Mouse (Mus musculus) heart, postnatal 0 days (tissue): ENCODE measurements around the gene Olfr70. TPM values are rescaled to one million over a fixed set of nuclear protein-coding genes. Genes with fewer than 3 reads are reported as not detected.

Experiments used
- ATAC-seq: fragments of 200-750 bp; cut with Nextera tagmentation; 2 replicates; pipeline ENCODE4 v1.8.0; 2017; ENCODE audit warnings: low read depth, moderate number of reproducible peaks, moderate library complexity; ENCODE audit not compliant: insufficient read depth
- DNase-seq: peaks from one replicate; pipeline ENCODE4 v3.0.0-alpha.2; 2016; ENCODE audit warnings: low spot score
- H3K27ac ChIP-seq: fragments of 300-500 bp; sonication (generic); 2 replicates; pipeline ENCODE4 v1.5.1; 2014; ENCODE audit warnings: low read depth, mild to moderate bottlenecking
- H3K27me3 ChIP-seq: fragments of 300-500 bp; sonication (generic); 2 replicates; pipeline ENCODE4 v1.6.1; 2014; ENCODE audit warnings: low read length, mixed read lengths; ENCODE audit not compliant: control insufficient read depth, insufficient read depth
- H3K36me3 ChIP-seq: fragments of 300-500 bp; sonication (generic); replicated peaks from 2 replicates; pipeline ENCODE4 v1.6.1; 2014; ENCODE audit warnings: low read length, mixed read lengths; ENCODE audit not compliant: control insufficient read depth, insufficient read depth
- H3K4me1 ChIP-seq: fragments of 300-500 bp; sonication (generic); 2 replicates; pipeline ENCODE4 v1.6.1; 2014; ENCODE audit warnings: antibody characterized with exemption; ENCODE audit not compliant: control insufficient read depth, insufficient read depth
- H3K4me2 ChIP-seq: fragments of 300-500 bp; sonication (generic); 2 replicates; pipeline ENCODE4 v1.6.1; 2014; ENCODE audit warnings: low read depth, mild to moderate bottlenecking, low read length, moderate library complexity
- H3K4me3 ChIP-seq: fragments of 300-500 bp; sonication (generic); 2 replicates; pipeline ENCODE4 v1.5.1; 2014; ENCODE audit warnings: low read depth, low read length
- H3K9ac ChIP-seq: fragments of 300-500 bp; sonication (generic); replicated peaks from 2 replicates; pipeline ENCODE4 v1.6.1; 2014; ENCODE audit warnings: low read depth, low read length, mixed read lengths
- H3K9me3 ChIP-seq: fragments of 300-500 bp; sonication (generic); replicated peaks from 2 replicates; pipeline ENCODE4 v1.6.1; 2016; ENCODE audit warnings: low read length; ENCODE audit not compliant: control insufficient read depth
- CTCF ChIP-seq: IDR thresholded peaks from 2 replicates; pipeline ENCODE4 v1.5.1; 2016; ENCODE audit warnings: antibody characterized with exemption, control low read depth, low read depth
- EP300 ChIP-seq: IDR thresholded peaks from 2 replicates; pipeline ENCODE4 v1.6.1; 2016; ENCODE audit warnings: antibody characterized with exemption, low read depth
- WGBS: fragments of 180-500 bp; shearing (Covaris S2); extraction: QIAGEN DNeasy Blood & Tissue Kit; methylation state at CpG from one replicate; pipeline ENCODE4 v1.1.7; 2014; 5-methylcytosine and 5-hydroxymethylcytosine counted together
- polyA plus RNA-seq: library from polyadenylated mRNA; unstranded; fragments of >200 nt; fragmentation: Nextera tagmentation; extraction: Ambion mirVana; gene quantifications from 2 replicates; pipeline ENCODE4 v1.2.1, GENCODE M21; 2015
- total RNA-seq: library from RNA; depleted of rRNA; stranded (reverse); fragments of >200 nt; gene quantifications from 2 replicates; pipeline ENCODE4 v1.2.3, GENCODE M21; 2014; ENCODE audit warnings: low replicate concordance

Gene Olfr70
- total and polyA plus RNA-seq, 2 experiments from 2014 or later = 0.15 TPM; not detected in 1

GRCm38 (mm10) chr4:43724764-43725163 is 24.2 kb upstream of the Olfr70 start:
- no peak overlapping the region for H3K4me3 ChIP-seq
- ATAC-seq (no peak), DNase-seq (peak; percentile 65)
- TF ChIP-seq CTCF (peak; percentile 83), EP300 (no peak)
- no peak overlapping the region for H3K4me2 ChIP-seq
- 22% methylated on average over 1 of the region's 1 CpGs for WGBS
- no peaks in the 10 kb centered on the region for H3K9me3 ChIP-seq
- peaks cover 34% of the 10 kb centered on the region for H3K4me1 ChIP-seq
- H3K27ac ChIP-seq = no peak overlapping the region
- H3K27me3 ChIP-seq = no peaks in the 10 kb centered on the region
- H3K36me3 ChIP-seq = no peaks in the 10 kb centered on the region
- H3K9ac ChIP-seq = no peak overlapping the region

- Histone ChIP-seq H3K9ac (no peak overlapping the region), H3K27me3 (no peaks in the 10 kb centered on the region), H3K4me2 (no peak overlapping the region), H3K27ac (no peak overlapping the region), H3K4me1 (peaks cover 8% of the 10 kb centered on the region; the same call in 1 of the 2 replicates), H3K9me3 (no peaks in the 10 kb centered on the region), H3K36me3 (no peaks in the 10 kb centered on the region), H3K4me3 (no peak overlapping the region)
- WGBS = 85% methylated on average over 4 of the region's 4 CpGs
- no peak for TF ChIP-seq EP300
- no peak for TF ChIP-seq CTCF
- DNase-seq (no peak), ATAC-seq (no peak)
Measured at GRCm38 (mm10) chr4:43722191-43722590, 21.6 kb upstream of the Olfr70 start.

GRCm38 (mm10) chr4:43720491-43721228 is 20.1 kb upstream of the Olfr70 start:
- Histone ChIP-seq H3K9me3 (no peaks in the 10 kb centered on the region), H3K4me2 (no peak overlapping the region; the same call in 1 of the 2 replicates), H3K27ac (peak overlapping the region; percentile 78), H3K4me3 (no peak overlapping the region), H3K36me3 (no peaks in the 10 kb centered on the region), H3K4me1 (no peaks in the 10 kb centered on the region), H3K9ac (no peak overlapping the region), H3K27me3 (no peaks in the 10 kb centered on the region)
- DNase-seq (no peak), ATAC-seq (peak; percentile 52; the same call in 1 of the 2 replicates)
- TF ChIP-seq CTCF = no peak
- TF ChIP-seq EP300 = no peak
- WGBS = 32% methylated on average over 14 of the region's 16 CpGs

- peaks cover 7% of the 10 kb centered on the region; the same call in 1 of the 2 replicates for H3K4me1 ChIP-seq
- H3K9ac ChIP-seq = no peak overlapping the region
- DNase-seq = no peak
- no peak overlapping the region for H3K4me3 ChIP-seq
- H3K9me3 ChIP-seq = no peaks in the 10 kb centered on the region
- 54% methylated on average over 7 of the region's 7 CpGs for WGBS
- H3K4me2 ChIP-seq = no peak overlapping the region
- TF ChIP-seq EP300 (no peak), CTCF (no peak)
- no peak overlapping the region for H3K27ac ChIP-seq
- H3K27me3 ChIP-seq = 0 out of 2 replicates have a peak, but pooled peaks cover 3% of the 10 kb centered on the region
- H3K36me3 ChIP-seq = no peaks in the 10 kb centered on the region
- ATAC-seq = no peak
Measured at GRCm38 (mm10) chr4:43713652-43714219, 13.1 kb upstream of the Olfr70 start.

GRCm38 (mm10) chr4:43711821-43712220 is 11.2 kb upstream of the Olfr70 start:
- no peak overlapping the region for H3K27ac ChIP-seq
- no peak overlapping the region for H3K4me2 ChIP-seq
- no peak overlapping the region for H3K9ac ChIP-seq
- H3K36me3 ChIP-seq = no peaks in the 10 kb centered on the region
- TF ChIP-seq EP300 = no peak
- TF ChIP-seq CTCF = peak; percentile 90
- no peak overlapping the region for H3K4me3 ChIP-seq
- peak; percentile 72 for DNase-seq
- H3K4me1 ChIP-seq = peaks cover 7% of the 10 kb centered on the region; the same call in 1 of the 2 replicates
- no peaks in the 10 kb centered on the region for H3K9me3 ChIP-seq
- WGBS = 0% methylated on average over 2 of the region's 2 CpGs
- 0 out of 2 replicates have a peak, but pooled peaks cover 3% of the 10 kb centered on the region for H3K27me3 ChIP-seq
- ATAC-seq = peak; percentile 62; the same call in 1 of the 2 replicates
